Mouse (Mus musculus): Measurements from ENCODE around the gene Vmn1r39.

GRCm38 (mm10) chr6:66805713-66806112, 4.7 kb downstream of the Vmn1r39 start:
- TF ChIP-seq POLR2A (IDR thresholded peaks at IDR 0.05; ENCODE audit: low read depth, low read length), result no peak
- TF ChIP-seq CTCF (IDR thresholded peaks at IDR 0.05; ENCODE audit: borderline replicate concordance, insufficient read depth, low read length), result no peak

All from embryonic fibroblast, embryonic 13.5 days (primary cell).